Mouse (Mus musculus) heart, postnatal 25 days (tissue): Measurements from ENCODE around the gene Cox5a. TPM values are rescaled to one million over a fixed set of nuclear protein-coding genes. Genes with fewer than 3 reads are reported as not detected.

ENCODE experiments used
- DNase-seq: peaks from one replicate; pipeline ENCODE4 v3.0.0; 2022; ENCODE audit warnings: low spot score
- intact Hi-C: fragments of 180-260 bp; cut with DNase I; formaldehyde crosslinking; loops from one replicate; pipeline ENCODE4 v1.15.1; 2025
- total RNA-seq, 2 experiments: library from RNA; stranded (reverse); gene quantifications; 2 replicates each; pipeline ENCODE4 v1.2.3; 2021

The Cox5a gene
- 1,000 to 10,000 TPM; 2,545 to 2,748 TPM for total RNA-seq

DNA sequence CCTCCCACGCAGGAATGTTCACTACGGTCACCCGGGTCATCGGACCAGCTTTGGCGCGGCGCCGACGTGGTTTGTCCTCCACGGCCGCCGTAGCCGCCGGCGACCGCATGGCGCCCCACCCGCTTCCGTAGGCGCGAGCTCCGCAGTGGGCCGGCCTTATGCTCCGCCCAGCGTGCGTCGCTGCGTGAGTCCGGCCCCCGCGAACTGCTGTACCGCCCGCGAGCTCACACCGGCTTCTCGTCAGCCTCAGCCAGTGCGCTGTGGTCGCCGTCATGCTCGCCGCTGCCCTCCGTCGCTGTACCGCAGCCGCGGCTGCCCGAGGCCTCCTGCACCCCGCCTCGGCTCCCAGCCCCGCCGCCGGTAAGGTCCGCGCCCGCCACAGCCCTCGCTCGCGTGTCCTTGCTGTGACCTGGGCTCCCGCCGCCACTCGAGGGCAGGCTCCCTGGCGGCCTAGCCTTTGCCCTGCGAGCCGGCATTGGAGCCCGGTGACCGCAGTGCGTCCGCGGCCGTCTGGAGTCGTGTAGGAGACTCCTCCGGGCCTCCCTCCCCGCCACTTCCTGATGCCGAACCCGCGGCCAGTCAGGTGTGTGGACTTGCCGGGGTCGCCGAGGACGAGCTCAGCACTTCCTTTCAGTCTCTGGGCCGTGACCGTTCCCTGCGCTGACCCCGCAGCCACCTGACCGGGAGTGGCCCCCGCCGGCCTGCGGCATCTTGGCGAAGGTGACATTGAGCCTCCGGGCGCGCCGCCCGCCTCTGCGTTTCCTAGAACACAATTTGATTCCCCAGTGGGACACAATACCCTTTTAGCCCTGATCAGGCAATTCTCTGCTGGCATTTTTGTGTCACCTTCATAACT, at the start of gene Cox5a:
Cox5a (plus strand) TSS at position 219 of the 856 bp plus-strand sequence.
- intact Hi-C loops: loop anchor here (5.0 kb wide), 3 partner anchors 121 to 241 kb away; no protein-coding TSS in a partner anchor

DNA sequence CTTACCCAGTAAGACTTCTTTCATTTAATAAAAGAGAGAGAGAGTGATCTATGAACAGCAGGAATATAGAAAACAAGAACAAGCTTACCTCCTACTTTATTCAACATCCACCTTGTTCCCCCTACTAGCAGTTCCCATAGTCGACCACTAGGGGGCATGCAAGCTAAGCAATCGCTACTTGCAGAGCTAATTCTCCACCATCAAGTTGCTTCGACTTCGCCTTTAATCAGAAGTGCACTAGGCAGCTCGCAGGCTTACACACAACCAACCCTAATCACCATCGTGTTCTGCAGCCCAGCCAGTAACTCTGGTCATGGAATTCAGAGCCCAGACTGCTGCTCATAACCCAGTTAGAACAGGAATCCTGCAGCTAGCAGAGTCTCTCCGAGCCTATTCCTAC, 35.3 kb upstream of the Cox5a start:
- DNase-seq: peak; percentile 39
- intact Hi-C loops: loop anchor here (1.0 to 2.0 kb wide), 2 partner anchors 32 to 171 kb away; no protein-coding TSS in a partner anchor

More for the DNA sequence above, at the start of gene Cox5a:
- peak; percentile 90 for DNase-seq

DNA sequence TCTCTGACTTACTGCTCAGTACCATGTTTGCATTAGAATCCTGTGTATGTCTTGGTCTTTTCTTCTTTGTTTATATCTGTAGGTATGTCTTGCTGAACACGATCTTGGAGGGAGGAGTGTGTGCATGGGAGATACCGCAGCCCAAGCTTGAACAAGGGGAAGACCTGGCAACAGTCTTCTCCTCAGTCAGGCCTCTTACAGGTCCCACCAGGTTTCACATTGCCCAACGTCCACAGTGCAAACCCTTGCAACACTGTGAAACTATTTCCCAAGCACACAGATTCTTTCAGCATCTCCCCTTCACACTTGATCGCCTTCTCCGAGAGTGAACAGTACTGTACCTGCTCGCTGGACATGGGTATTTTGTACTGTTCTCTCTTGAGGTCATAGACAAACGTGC, 33.3 kb upstream of the Cox5a start:
- intact Hi-C loops: loop anchor here (2.0 kb wide), 1 partner anchor 169 kb away; no protein-coding TSS in a partner anchor
- no peak for DNase-seq

DNA sequence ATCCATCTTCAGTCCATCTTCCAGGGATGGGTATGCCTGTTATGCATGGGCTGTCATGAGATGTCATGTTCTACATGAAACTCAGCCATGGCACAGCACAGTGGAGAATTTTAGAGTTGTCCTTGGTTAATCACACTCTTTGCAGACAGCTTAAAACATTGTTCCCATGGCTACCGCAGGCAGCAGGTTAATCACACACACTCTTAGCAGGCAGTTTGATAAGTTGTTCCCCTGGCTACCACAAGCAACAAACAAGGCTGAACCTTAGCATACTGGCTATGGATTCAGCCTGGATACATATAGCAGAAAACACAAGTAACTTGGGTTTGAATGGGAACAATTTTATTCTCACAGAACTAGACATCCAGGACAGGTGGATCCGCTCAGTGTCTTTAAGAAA, 27.5 kb upstream of the Cox5a start:
- intact Hi-C loops: no loop called here
- DNase-seq: no peak

DNA sequence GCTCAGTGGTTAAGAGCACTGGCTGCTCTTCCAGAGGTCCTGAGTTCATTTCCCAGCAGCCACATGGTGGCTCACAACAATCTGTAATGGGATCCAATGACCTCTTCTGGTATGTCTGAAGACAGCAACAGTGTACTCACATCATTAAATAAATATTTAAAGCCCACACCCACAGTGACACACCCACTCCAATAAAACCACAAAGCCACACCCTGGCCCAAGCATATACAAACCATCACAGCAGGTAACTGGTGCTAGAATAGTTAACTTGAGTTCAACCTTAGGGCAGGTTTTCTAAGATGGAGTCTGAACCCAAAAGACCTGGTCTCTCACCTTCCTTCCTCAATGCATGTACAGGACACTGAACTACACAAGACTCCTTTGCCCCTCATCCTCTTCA, 26.1 kb upstream of the Cox5a start:
- DNase-seq: no peak
- intact Hi-C loops: no loop called here

DNA sequence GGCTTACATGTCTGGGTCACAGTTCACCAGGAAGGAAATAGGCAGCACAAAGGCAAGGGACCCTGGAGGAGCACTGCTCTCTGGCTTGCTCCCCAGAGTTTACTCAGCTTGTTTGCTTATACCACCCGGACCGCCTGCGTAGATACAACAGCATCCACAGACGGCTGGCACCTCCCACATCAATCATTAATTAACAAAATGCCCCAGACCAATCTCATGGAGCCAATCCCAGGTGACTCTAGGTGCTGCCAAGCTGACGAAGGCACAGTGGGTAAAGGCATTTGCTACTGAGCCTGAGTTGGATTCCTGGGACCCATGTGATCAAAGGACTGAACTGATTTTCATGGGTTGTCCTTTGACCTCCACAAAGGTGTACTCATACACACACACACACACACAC, 23.8 kb upstream of the Cox5a start:
- no peak for DNase-seq
- intact Hi-C loops: no loop called here

DNA sequence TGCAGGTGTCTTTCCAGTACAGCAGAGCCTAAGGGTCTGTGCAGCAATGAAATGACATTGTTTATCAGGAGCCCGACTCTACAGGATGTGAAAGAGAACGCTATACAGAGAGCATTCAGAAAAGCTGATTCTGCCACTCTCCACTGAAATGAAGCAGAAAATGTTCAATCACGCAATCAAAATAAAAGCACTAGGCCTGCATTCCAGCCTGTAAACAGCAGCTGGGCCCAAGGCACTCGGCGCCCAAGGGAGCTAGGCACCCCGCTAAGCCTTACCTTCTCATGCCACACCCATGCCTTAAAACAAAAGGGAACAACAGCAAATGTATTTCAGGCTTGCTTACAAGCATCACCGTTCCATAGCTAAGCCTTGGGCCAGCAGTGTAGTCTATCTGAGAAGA, 22.5 kb upstream of the Cox5a start:
- no peak for DNase-seq
- intact Hi-C loops: no loop called here

DNA sequence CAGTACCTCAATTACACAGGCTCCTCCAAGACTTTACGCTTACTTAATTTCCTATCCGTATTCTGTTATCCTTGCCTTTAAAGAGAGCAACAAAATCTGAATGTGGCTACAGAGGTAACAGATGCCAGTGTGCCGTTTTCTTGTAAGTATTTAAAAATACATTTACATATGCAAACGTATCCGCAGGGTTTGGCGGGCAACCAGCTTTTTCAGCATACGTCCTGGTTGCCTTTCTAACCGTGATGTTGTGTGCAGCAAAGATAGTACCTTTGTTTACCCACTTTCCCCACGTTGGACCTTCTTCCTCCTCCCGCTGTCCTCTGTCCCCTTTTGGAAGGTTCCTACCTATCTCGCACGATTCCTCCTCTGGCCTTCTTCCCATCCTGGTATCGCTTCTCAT, 19.6 kb upstream of the Cox5a start:
- intact Hi-C loops: no loop called here
- no peak for DNase-seq

DNA sequence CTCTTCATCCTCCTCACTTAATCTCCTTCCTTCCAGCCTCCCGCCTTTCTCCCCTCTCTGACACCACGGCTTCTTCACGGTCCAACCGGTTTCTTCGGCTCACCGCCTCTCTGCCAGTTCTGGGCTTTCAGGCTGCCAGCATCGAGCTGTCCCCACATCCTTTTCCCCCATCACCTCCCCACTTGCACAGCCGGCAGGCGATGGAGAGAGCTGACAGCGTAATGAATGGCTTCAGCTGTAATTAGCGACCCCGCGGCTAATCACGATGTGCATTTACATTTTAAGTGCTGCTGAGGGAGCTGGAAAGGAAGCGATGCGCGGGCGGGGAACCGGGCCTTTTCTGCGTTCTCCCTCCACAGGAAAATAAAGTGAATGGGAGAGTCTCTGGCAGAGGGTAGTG, 19.2 kb upstream of the Cox5a start:
- no peak for DNase-seq
- intact Hi-C loops: no loop called here

DNA sequence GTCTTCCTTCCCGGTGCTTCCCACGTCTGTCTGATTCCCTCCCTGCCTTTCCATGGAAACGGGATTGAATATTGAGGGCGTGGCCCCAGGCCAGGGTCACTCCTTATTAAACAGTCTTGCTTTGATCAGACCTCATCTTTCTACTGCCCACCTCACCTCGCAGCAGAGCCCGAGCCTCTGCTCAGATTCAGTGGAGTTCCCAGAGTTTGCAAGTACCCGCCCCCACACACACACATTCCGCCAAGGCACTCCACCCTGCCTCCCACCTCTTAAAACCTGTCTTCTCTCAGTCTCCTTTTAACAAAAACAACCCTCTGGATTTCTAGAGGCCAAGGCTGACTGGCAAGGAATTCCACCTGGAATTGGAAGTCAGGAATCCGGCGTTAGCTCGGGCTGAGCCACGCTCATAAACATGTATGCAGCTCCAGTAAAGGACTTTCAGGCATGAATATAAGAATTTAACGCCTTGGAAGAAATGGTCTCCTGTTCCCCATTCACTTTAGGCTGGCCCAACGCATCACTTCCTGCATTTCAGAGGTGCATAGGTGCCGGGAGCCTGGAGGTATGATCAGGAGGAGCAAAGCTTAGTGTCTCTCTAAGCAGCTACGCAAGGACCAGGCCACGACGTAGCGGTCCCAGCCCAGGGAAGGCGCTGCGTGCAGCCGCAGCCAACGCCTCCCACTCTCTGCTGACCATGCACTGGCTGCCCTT, 18.0 kb upstream of the Cox5a start:
- intact Hi-C loops: no loop called here
- DNase-seq: no peak

DNA sequence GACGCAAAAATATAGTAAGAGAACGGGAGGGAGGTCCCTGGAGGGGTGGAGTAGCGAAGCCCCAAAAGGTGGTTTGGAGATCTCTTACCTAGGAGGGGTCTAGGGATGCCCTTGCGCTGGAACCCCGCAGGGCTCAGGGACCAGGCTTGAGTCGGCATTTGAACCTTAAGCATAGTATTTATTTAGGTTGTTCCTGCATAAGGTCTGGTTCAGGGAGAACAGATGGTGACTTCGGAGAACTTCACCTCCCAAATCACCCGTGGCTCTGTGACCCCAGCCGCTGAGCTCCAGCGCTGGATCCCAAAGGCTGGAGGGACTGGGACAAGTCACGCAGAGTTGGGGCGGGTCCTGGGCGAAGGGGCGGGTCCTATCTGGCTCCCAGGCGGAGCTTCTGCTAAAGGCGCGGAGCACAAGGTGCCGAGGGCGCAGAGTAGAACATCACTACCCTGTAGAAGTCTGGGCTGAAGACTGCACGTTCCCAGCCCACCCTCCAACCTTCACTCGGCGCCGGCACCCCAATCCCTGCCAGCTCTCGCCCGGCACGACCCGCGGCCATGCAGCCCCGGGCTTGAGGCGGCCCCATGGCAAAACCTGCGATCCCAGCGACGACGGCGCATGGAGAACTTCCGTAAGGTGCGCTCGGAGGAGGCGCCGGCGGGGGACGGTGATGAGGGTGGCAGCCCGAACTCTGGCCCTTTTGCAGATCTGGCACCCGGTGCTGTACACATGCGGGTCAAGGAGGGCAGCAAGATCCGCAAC, 17.3 kb upstream of the Cox5a start, which contains the start of gene Rpp25:
Rpp25 (plus strand) TSS at position 405 of the 759 bp plus-strand sequence.
- intact Hi-C loops: no loop called here
- DNase-seq: peak; percentile 40

DNA sequence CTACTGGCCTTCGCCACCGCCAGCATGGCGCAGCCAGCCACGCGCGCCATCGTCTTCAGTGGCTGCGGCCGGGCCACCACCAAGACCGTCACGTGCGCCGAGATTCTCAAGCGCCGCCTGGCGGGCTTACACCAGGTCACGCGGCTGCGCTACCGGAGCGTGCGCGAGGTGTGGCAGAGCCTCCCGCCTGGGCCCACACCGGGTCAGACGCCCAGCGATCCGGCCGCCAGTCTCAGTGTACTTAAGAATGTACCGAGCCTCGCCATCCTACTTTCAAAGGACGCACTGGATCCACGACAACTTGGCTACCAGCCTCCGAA, 16.7 kb upstream of the Cox5a start:
- intact Hi-C loops: no loop called here
- peak; percentile 19 for DNase-seq

DNA sequence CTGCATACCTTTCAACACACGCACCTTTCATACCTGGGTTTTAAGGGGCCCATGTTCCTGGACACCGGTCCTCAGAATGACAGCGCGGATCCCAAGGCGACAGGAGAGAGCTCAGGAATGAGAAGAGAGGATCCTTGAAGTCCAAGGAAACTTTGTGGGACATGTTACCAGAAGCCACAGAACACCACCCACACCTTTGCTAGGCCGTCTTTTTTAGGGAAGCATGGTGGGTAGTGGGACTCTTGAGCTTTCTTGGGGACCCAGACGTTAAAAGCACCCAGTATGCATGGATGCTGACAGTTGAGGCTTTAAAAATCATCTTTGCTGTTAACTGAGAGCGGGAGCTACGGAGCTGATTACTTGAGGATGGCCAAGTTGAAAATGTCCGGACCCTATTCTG, 16.2 kb upstream of the Cox5a start:
- DNase-seq: no peak
- intact Hi-C loops: no loop called here

DNA sequence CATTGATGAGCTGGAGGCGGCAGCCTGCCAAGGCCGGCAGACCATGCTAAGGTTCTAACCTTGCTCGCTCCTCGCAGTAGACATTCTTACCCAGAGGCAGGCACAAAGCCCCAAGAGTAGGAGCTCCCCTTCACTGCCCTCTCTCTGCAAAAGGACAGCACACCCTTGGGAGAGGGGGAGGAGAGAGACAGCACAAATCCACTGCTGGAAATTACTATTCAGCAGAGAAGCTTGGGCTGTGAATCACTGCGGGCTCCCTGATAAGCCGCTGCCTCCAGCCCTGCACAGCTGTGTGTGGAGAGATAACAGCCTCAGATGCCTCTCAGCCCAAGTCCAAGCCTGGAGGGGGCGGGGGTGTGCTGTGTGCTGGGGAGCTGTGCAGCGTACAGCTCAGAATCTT, 15.4 kb upstream of the Cox5a start:
- peak; percentile 65 for DNase-seq

DNA sequence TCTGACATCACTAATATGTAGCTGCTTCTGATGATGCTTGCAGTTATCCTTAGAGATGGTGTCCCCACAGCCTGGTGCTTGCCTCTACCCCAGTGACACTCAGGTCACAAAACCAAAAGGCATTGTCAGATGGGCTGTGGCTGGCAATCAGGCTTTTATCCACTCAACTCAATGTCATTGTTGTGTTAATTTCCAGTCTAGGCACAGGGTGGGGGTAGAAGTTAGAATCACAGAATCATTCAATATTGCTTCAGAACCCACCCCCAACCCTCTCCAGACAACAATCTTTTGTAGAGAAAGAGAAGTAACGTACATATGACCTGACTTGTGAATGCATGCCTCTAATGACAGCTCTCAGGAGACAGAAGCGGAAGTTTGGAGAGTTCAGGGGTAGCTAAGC, 10.5 kb upstream of the Cox5a start:
- intact Hi-C loops: no loop called here
- no peak for DNase-seq

More for the DNA sequence above, 15.4 kb upstream of the Cox5a start:
- intact Hi-C loops: no loop called here

DNA sequence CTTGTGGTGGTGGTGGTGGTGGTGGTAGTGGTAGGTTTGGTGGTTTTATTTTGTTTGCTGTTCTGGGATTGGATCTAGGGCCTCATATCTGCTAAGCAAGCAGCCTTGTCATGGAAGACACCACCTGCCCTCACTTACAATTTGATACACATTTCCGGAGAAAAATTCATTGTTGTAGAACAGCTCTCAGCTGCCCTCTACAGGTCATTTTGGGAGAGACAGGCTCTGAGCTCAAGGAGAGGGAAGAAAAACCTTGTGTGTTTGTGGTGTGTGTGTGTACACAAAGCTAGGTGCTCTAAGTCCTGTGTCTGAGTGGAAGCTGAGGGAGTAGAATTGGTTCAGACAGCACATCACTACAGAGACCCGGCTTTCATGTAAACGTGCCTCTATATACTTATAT, 4.0 kb upstream of the Cox5a start:
- DNase-seq: no peak
- intact Hi-C loops: loop anchor here (1.0 to 5.0 kb wide), 2 partner anchors 32 to 310 kb away; no protein-coding TSS in a partner anchor

DNA sequence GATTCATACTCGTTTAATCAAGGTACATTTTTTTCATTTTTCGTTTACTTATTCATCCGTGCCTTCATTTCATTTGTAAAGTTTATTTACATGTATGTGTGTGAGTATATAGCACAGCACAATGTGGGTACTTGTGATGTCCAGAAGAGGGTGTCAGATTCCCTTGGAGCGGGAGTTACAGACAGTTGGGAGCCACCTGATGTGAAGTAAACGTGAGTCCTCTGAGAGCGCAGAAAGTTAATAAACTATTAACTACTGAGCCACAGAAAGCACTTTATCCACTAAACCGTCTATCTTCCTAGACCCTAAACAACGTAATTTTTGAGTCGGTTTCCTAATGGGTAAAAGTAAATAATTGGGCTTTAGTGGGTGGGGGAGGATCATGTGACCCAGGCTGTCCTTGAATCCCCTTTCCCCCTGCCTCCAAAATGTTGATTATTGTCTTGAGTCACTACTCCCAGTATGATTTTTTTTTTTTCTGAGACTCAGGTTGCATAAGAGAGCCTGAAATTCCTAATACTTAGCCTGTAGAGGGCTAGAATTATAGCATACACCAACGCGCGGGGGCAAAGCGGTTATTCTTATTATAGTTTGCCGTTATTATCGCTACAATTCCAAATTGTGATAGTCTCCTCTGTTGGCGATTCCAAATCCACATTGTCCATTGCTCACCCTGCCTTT, 559 bp upstream of the Cox5a start:
- intact Hi-C loops: loop anchor here (5.0 kb wide), 3 partner anchors 122 to 242 kb away; no protein-coding TSS in a partner anchor
- no peak for DNase-seq

DNA sequence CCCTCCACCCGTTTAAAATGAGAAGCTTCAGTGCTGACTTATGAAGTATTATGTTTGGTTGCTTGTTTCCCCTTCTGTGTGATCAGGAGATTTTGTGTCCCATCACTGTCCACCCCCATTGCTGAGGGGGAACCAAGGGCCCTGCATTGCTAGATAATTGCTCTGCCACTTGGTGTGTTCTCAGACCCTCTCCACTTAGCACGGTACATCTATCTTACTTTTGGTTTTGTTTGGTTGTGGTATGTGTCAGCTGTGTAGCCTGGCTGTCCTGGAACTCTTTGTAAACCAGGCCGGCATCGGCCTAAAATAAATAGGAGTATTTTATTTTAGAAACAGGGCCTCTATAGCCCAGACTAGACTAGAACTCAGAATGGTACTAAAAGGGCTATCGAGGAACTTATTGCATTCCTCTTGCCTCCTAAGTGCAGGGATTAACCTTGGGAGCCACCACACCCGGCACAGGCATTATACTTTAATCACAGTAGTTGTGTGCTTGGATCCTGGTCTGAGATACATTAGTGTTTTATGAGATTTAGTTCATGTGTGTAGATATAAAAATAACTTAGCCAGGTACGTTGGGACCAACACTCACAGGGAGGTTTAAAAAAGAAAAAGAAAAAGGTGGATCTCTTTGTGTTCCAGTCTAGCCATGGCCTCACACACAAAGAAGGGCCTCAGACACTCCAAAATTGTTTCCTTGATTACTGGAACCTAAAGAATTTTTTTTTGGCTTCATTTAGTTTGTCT, 1.2 kb downstream of the Cox5a start:
- intact Hi-C loops: loop anchor here (5.0 kb wide), 3 partner anchors 120 to 240 kb away; no protein-coding TSS in a partner anchor
- DNase-seq: no peak

DNA sequence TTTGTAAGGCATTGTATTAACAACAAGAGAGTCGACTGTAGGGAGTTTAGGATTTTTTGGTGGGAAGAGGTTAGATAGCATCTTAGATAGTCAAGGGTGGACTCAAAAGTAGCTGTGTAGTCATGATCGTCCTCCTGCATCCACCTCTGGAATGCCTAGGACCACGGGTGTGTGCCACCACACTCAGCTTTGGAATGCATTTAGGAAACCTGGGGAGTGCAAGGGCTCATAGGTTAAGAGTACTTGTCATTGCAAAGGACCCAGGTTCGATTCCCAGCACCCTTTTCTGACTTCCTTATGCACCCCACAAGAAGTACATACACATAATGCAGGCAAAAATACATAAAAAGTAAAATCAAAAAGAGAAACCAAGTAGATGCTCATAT, 1.8 kb downstream of the Cox5a start:
- intact Hi-C loops: loop anchor here (5.0 kb wide), 3 partner anchors 119 to 239 kb away; no protein-coding TSS in a partner anchor
- DNase-seq: no peak
